Mouse (Mus musculus): ENCODE measurements around the gene Tab1.

DNA sequence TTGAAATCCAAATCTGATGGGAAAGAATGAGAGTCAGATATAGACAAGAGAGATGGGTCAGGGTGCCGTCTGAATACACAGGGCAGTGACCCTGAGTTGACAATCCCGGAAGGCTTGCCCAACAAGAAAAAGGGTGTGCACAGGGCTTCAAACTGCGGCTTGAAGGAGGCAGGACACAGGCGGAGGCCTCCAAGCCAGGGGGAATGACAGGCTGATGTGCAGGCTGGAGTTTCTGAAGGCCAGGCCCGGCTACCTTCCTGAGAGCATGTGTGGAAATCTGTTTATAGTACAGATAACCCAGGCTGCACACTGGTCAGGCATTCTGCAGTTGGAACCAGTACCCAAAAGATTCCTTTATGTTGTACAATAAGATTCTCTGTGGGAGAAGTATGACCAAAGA is 14.6 kb downstream of the Tab1 start:
- TF ChIP-seq POLR2A (IDR thresholded peaks at IDR 0.05; ENCODE audit: insufficient read depth, low read depth, low read length) (no peak), CTCF (IDR thresholded peaks at IDR 0.05) (no peak)
